8 mouse cellular contexts compared by ENCODE assay signal in genomic region chr9:44066785-44067225, GRCm38 (mm10). TPM values are rescaled to one million over a fixed set of nuclear protein-coding genes. Genes with fewer than 3 reads are reported as not detected.
DNase-seq lines count a peak whose midpoint lies in the region; ATAC-seq and TF ChIP-seq lines count a peak whose summit lies in the region.

TSS of gene Usp2 (plus strand) at chr9:44067021.

- H3K27me3 ChIP-seq in heart, embryonic 14.5 days (ENCODE audit: control insufficient read depth, insufficient read depth, low read length) = no peaks in the 10 kb centered on the region
- H3K27me3 ChIP-seq in liver, embryonic 13.5 days = peaks cover 19% of the 10 kb centered on the region
- H3K27me3 ChIP-seq in neural tube, embryonic 11.5 days (ENCODE audit: control insufficient read depth, insufficient read depth, low read length) = no peaks in the 10 kb centered on the region
- no peaks in the 10 kb centered on the region for H3K27me3 ChIP-seq in stomach, postnatal 0 days (ENCODE audit: control insufficient read depth, insufficient read depth, low read length)

- no peaks in the 10 kb centered on the region for H3K36me3 ChIP-seq in heart, embryonic 14.5 days (ENCODE audit: control insufficient read depth, insufficient read depth, low read length)
- no peaks in the 10 kb centered on the region for H3K36me3 ChIP-seq in liver, embryonic 13.5 days
- no peaks in the 10 kb centered on the region for H3K36me3 ChIP-seq in neural tube, embryonic 11.5 days (ENCODE audit: control insufficient read depth, insufficient read depth, low read length)
- H3K36me3 ChIP-seq in stomach, postnatal 0 days (ENCODE audit: control insufficient read depth, insufficient read depth, low read length) = no peaks in the 10 kb centered on the region

- peak within 1 kb of the TSS; percentile 76 for H3K9ac ChIP-seq in heart, embryonic 14.5 days (ENCODE audit: low read length)
- H3K9ac ChIP-seq in liver, embryonic 13.5 days = peak within 1 kb of the TSS; percentile 68
- peak within 1 kb of the TSS; percentile 44 for H3K9ac ChIP-seq in neural tube, embryonic 11.5 days (ENCODE audit: low read length)
- peak within 1 kb of the TSS; percentile 64 for H3K9ac ChIP-seq in stomach, postnatal 0 days (ENCODE audit: low read length)

- H3K9me3 ChIP-seq in heart, embryonic 14.5 days (ENCODE audit: control insufficient read depth, low read length) = no peaks in the 10 kb centered on the region
- H3K9me3 ChIP-seq in liver, embryonic 13.5 days (replicated peaks) = no peaks in the 10 kb centered on the region
- H3K9me3 ChIP-seq in neural tube, embryonic 11.5 days (ENCODE audit: control insufficient read depth, low read length) = no peaks in the 10 kb centered on the region
- H3K9me3 ChIP-seq in stomach, postnatal 0 days (ENCODE audit: control insufficient read depth, low read length) = no peaks in the 10 kb centered on the region

- peak; percentile 96 for TF ChIP-seq CTCF in stomach, postnatal 0 days (IDR thresholded peaks at IDR 0.05; ENCODE audit: low read depth)

- under 1% methylated on average over 38 of the region's 38 CpGs for WGBS in heart, embryonic 14.5 days
- under 1% methylated on average over 38 of the region's 38 CpGs for WGBS in liver, embryonic 13.5 days (ENCODE audit: insufficient replicate concordance)
- WGBS in neural tube, embryonic 11.5 days = under 1% methylated on average over 38 of the region's 38 CpGs
- under 1% methylated on average over 38 of the region's 38 CpGs for WGBS in stomach, postnatal 0 days

- H3K27ac ChIP-seq in heart, embryonic 14.5 days (replicated peaks in 1 of 2; ENCODE audit: control insufficient read depth in 1 of 2, insufficient read depth in 1 of 2, low read depth in 2 of 2, low read length in 2 of 2) = peak within 1 kb of the TSS; percentile 63 to 75
- peak within 1 kb of the TSS; percentile 23; the same call in 1 of the 2 replicates for H3K27ac ChIP-seq in liver, embryonic 13.5 days
- no peak within 1 kb of the TSS for H3K27ac ChIP-seq in neural tube, embryonic 11.5 days (ENCODE audit: low read depth, low read length)
- H3K27ac ChIP-seq in stomach, postnatal 0 days (replicated peaks) = peak within 1 kb of the TSS; percentile 53

- peaks cover 23 to 34% of the 10 kb centered on the region in 2 experiments for H3K4me1 ChIP-seq in heart, embryonic 14.5 days (ENCODE audit: control insufficient read depth in 2 of 2, insufficient read depth in 2 of 2, low read length in 2 of 2)
- peaks cover 25% of the 10 kb centered on the region for H3K4me1 ChIP-seq in liver, embryonic 13.5 days (replicated peaks)
- H3K4me1 ChIP-seq in neural tube, embryonic 11.5 days (ENCODE audit: control insufficient read depth, insufficient read depth, low read length) = peaks cover 17% of the 10 kb centered on the region
- H3K4me1 ChIP-seq in stomach, postnatal 0 days (replicated peaks; ENCODE audit: control insufficient read depth, insufficient read depth) = peaks cover 6% of the 10 kb centered on the region; the same call in 1 of the 2 replicates

- DNase-seq in c-Kit-negative CD71-positive TER-119-positive erythroid progenitor cells, embryonic 14.5 days (ENCODE audit: low read depth, low spot score) = peak; percentile 64
- DNase-seq in fibroblast of lung, adult 2 months (ENCODE audit: low read depth) = peak; percentile 95
- DNase-seq in kidney, postnatal 14 days = peak; percentile 99
- peak; percentile 95 for DNase-seq in liver, embryonic 13.5 days
- peak; percentile 98 for DNase-seq in neural tube, embryonic 11.5 days (ENCODE audit: low spot score)
- peak; percentile 99 for DNase-seq in stomach, postnatal 0 days (ENCODE audit: low spot score)

- TF ChIP-seq EP300 in stomach, postnatal 0 days (optimal IDR thresholded peaks at IDR 0.05) = peak; percentile 72

- H3K4me3 ChIP-seq in heart, embryonic 14.5 days (ENCODE audit: control insufficient read depth in 1 of 2, insufficient read depth in 1 of 2, low read depth in 1 of 2, low read length in 2 of 2) = peak within 1 kb of the TSS; percentile 54 to 85
- peak within 1 kb of the TSS; percentile 59 for H3K4me3 ChIP-seq in liver, embryonic 13.5 days (replicated peaks)
- peak within 1 kb of the TSS; percentile 40 for H3K4me3 ChIP-seq in neural tube, embryonic 11.5 days (ENCODE audit: low read depth, low read length)
- peak within 1 kb of the TSS; percentile 49 for H3K4me3 ChIP-seq in stomach, postnatal 0 days (ENCODE audit: low read depth, low read length)

- ATAC-seq in CD4-positive, CD25-positive, alpha-beta regulatory T cell, adult 4 months = peak; percentile 99
- peak; percentile 93 for ATAC-seq in heart, embryonic 14.5 days (ENCODE audit: insufficient number of reproducible peaks, insufficient read depth, low FRiP score, low read depth)
- ATAC-seq in liver, embryonic 13.5 days (ENCODE audit: low read depth) = peak; percentile 91
- ATAC-seq in neural tube, embryonic 11.5 days (ENCODE audit: insufficient read depth, low FRiP score, low TSS enrichment) = peak; percentile 95
- ATAC-seq in stomach, postnatal 0 days (ENCODE audit: low FRiP score, low TSS enrichment) = peak; percentile 98

- H3K4me2 ChIP-seq in heart, embryonic 14.5 days (ENCODE audit: low read length) = peak within 1 kb of the TSS; percentile 93
- H3K4me2 ChIP-seq in liver, embryonic 13.5 days = peak within 1 kb of the TSS; percentile 88
- H3K4me2 ChIP-seq in neural tube, embryonic 11.5 days (ENCODE audit: low read depth) = peak within 1 kb of the TSS; percentile 81
- peak within 1 kb of the TSS; percentile 78 for H3K4me2 ChIP-seq in stomach, postnatal 0 days (replicated peaks; ENCODE audit: low read depth)

RNA-seq across cellular contexts. Expression of gene Usp2, which starts in this region (rescaled TPM):
- polyA plus RNA-seq in CD4-positive, CD25-positive, alpha-beta regulatory T cell, adult 4 months (2017; shearing (Covaris generic)) = 1 to 10 TPM; 3.7 to 5.2 TPM
- 73.5 and 80.7 TPM in 2 replicates for polyA plus RNA-seq in heart, embryonic 14.5 days (2014; fragmentation: Nextera tagmentation; extraction: Ambion mirVana)
- 1.8 and 3.0 TPM in 2 replicates for polyA plus RNA-seq in liver, embryonic 13.5 days (2015; fragmentation: Nextera tagmentation; extraction: Ambion mirVana)
- polyA plus RNA-seq in neural tube, embryonic 11.5 days (2014; fragmentation: Nextera tagmentation; extraction: Ambion mirVana) = 10.5 and 11.7 TPM in 2 replicates
- polyA plus RNA-seq in stomach, postnatal 0 days (2015; fragmentation: Nextera tagmentation; extraction: Ambion mirVana) = 11.6 and 20.2 TPM in 2 replicates
